Mouse (Mus musculus): ENCODE results near the gene Omg.

- TF ChIP-seq POLR2A (IDR thresholded peaks at IDR 0.05; ENCODE audit: insufficient read depth, low read depth, low read length) (no peak), CTCF (IDR thresholded peaks at IDR 0.05) (no peak), EP300 (IDR thresholded peaks at IDR 0.05; ENCODE audit: insufficient read depth, low read depth, low read length) (no peak)
These were observed 25.3 kb upstream of the Omg start for GRCm38 (mm10) chr11:79529226-79529625.
